Mouse (Mus musculus) induced T-regulatory cell, adult 2 months (primary cell): ENCODE measurements around the gene Slc44a3.

Experiments
- DNase-seq: peaks from one replicate; pipeline ENCODE4 v3.0.0-alpha.2; 2012; ENCODE audit warnings: low read depth

Slc44a3 gene

DNA sequence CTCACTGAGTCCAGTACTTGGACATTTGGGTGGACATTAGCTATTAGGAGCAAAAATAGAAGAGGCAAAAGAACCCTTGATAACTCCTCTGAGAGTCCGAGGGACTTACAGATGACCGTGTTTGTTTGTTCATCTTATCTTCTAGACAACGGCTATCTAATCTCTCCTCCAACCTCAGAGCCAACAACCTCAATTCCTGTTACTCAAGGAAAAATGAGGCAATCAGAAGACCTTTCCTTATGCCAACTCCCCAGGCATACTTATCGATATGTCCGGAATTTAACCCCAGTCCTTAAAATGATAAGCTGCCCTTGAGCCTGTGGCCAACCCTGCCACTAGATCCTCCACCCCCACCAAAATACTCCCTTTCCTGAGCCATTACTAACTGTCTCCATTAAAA, 31.5 kb downstream of the Slc44a3 start:
- DNase-seq, result peak; percentile 3

GRCm38 (mm10) chr3:121500225-121500624, 32.0 kb downstream of the Slc44a3 start:
- DNase-seq, result peak; percentile 70

DNA sequence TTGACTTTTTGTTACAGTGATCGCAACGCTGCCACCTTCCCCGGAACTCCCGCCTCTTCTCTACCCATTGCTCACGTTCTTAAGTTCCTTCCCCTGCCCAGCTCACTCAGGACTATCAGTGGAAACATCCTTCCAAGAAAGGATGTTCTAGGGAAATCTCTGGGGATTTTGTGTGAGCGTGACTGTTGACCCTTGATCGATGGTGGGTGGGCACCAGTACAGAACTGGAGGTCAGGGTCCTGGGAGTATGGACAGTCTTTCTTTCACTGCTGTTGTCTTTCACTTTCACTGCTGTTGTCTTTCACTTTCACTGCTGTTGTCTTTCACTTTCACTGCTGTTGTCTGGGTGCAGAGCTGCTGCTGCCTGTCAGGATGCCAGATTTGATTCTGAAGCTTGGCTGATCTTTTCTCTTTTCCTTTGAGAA, 38.2 kb downstream of the Slc44a3 start:
- peak; percentile 68 for DNase-seq

GRCm38 (mm10) chr3:121492026-121492425, 40.2 kb downstream of the Slc44a3 start:
- DNase-seq, result no peak

DNA sequence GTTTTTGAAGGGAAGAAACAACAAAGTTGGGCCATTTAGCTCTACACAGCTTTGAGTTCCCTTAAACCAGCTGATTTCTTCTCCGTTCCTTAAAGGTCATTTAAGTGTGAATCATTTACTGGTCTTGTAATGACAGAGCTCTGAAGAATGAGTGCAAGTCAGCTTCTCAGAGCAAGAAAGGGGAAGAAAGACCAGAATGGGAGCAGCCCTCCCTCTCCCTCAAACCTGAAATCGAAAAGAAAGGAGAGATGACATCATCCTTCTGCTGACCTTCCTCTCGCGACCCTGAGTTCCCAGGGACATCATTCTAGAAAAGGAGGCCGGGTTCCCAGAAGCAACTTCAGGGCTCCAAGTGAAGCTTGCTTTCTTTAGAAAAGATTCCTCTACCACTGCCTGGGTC, 41.3 kb downstream of the Slc44a3 start:
- DNase-seq, result no peak

GRCm38 (mm10) chr3:121489462-121490118, 42.6 kb downstream of the Slc44a3 start:
- DNase-seq, result no peak

- no peak for DNase-seq
These were observed 47.0 kb downstream of the Slc44a3 start for GRCm38 (mm10) chr3:121485201-121485600.

DNA sequence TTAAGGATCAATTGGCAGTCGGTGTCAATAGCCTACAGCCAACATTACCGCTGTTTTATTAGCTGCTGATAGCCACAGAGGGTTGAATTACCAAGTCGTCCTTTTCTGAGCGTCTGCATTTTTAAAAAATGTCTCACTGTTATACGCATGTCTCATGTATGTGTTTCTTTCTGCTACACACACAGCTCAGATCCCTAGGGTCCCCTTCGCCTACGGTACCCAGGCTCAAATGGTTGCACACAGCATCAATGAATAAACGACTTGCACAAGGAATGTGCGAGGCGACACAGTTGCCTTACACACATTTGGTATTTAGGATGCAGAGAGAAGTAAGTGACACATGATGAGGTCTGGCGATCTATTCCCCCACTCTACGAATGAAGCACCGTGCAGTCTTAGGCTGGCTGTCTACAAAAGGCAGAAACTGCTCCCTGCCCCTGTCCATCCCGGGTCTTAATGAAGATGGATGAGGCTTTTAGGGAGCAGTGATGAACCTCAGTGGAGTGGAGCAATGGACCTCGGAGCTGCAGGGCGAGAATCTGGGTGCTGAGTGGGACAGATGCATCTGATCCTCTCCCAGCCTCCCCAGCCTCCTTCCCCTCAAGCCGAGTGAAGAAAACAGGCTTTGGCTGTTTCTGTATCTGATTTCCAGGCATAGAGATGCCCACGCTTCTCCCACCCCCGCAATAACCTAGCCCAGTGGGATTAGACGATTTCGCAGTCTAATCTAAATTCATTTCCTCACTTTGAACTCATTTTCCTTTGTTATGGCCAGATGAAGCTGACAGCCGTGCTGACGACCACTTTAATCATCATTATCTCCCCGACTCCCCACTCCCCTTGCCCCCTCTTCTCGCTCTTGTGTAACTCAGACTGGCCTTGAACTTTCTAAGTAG, 48.7 kb downstream of the Slc44a3 start:
- DNase-seq, result no peak

DNA sequence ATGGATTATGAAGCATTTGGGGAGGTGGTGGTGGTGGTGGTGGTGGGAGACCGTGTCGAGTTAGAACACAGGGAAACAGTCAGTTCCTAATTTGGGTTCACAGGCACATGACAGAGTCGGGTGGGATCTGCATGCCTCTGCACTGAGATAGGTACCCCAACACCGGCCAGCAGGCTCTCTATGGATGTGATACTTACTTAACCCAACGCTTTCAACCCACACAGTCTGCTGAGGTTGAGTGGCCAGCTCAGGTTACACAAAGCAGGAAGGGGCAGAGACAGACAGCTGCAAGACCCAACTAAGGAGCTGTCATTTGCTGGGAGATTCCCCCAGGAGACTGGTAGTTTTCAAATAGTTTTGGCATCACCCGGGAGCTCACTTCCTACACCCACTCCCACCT, 50.6 kb downstream of the Slc44a3 start:
- DNase-seq, result no peak

- no peak for DNase-seq
These were observed 51.2 kb downstream of the Slc44a3 start for GRCm38 (mm10) chr3:121480961-121481436.

- DNase-seq, result no peak
These were observed 51.9 kb downstream of the Slc44a3 start for GRCm38 (mm10) chr3:121480030-121480960.

- DNase-seq, result no peak
These were observed 57.5 kb downstream of the Slc44a3 start for GRCm38 (mm10) chr3:121474738-121475137.

DNA sequence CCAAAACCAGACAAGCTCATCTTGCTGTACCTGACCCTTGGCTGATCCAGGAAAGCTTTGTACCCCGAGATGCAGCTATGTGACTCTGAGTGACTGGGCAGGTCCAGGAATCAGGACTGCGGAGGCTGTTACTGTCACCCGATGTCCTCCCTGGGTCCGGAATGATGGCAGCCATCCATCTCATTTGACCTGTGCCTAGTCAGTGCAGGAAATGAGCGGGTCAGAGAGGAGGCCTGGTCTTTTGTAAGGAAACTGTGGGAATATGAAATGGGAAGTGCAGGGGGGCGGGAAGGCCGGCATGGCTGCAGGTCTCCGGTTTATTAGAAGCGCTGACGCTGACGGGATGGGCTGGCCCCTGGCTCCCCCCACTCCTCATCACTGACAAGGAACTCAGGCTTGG, 60.5 kb downstream of the Slc44a3 start:
- no peak for DNase-seq

DNA sequence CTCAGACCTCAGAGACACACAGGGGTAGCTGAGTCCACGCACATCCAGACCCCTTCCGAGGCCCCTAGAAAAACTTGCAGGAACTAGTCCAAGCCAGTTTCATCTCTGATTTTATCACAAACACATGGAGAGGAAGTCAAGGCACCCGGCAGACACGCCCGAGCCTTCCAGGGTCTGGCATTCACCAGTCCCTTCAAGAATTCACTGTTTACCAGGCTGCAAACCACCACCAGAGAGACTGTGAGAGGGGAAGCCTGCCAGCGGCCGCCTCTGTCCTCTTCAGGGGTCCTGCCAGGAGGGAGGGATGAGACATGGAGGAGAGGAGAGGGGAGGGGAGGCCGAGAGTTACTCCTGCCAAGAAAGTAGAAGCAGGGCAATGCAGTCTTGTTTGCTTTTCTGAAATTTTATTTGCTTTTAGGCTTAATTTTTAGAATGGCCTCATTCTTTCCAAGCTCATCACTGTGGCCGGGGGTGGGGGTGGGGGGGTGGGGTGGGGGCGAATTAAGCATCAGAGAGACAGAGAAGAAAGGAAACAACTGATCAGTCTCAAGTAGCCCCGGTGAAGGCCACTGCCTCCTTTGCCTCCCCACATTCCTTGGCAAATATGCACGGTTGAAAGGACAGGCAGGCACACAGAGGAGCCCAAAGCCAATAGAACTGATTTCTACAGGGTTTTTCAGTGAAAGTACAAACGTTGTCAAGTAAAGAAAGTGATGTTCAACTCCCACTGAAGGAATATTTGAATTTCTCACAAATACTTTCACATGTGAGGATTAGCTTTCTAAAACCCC, 62.8 kb downstream of the Slc44a3 start:
- DNase-seq, result no peak

- DNase-seq, result no peak
These were observed 64.1 kb downstream of the Slc44a3 start for GRCm38 (mm10) chr3:121468136-121468535.

GRCm38 (mm10) chr3:121467094-121467552, 65.1 kb downstream of the Slc44a3 start:
- peak; percentile 10 for DNase-seq

DNA sequence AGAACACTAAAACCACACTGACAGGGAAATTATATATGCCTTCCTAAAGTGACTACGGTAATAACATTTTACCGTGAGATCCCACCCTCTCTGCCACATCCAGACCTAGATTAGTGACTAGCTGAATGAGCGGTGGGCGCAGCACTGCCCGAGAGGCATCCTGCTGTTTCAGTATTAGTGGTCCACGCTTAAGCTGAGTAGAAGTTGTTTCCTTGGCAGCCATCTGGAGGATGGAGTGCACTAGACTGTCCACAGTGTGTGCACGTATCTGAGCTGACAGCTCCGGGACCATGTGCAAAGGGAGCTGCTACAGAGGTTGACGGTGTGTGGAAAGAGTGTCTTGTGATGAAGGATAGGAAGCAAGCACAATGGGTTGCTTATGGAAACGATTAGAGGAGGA, 66.4 kb downstream of the Slc44a3 start:
- DNase-seq, result no peak

- DNase-seq, result no peak
These were observed 67.4 kb downstream of the Slc44a3 start for GRCm38 (mm10) chr3:121464733-121465305.

- DNase-seq, result no peak
These were observed 69.4 kb downstream of the Slc44a3 start for GRCm38 (mm10) chr3:121462782-121463181.

- DNase-seq, result no peak
These were observed 70.7 kb downstream of the Slc44a3 start for GRCm38 (mm10) chr3:121461477-121461876.
